Mouse (Mus musculus) limb, embryonic 15.5 days (tissue): ENCODE data around the gene Gm9046. TPM values are rescaled to one million over a fixed set of nuclear protein-coding genes. Genes with fewer than 3 reads are reported as not detected.

Experiments
- polyA plus RNA-seq: library from polyadenylated mRNA; unstranded; fragments of >200 nt; fragmentation: Nextera tagmentation; extraction: Ambion mirVana; gene quantifications from 2 replicates; pipeline ENCODE4 v1.2.1, GENCODE M21; 2015

Gm9046 gene
- polyA plus RNA-seq, 1 experiment from 2014 or later: not detected

Other genes with a start within 250 kb of the Gm9046 start
- gene Mdm1, start 201.4 kb downstream of the Gm9046 start, polyA plus RNA-seq: 20.7 and 21.3 TPM in 2 replicates
- not detected in 2 replicates for gene Il22, start 138.3 kb downstream of the Gm9046 start, polyA plus RNA-seq
- not detected in 2 replicates for gene Gm32717, start 102.5 kb downstream of the Gm9046 start, polyA plus RNA-seq
- gene Gm32802, start 84.6 kb downstream of the Gm9046 start, polyA plus RNA-seq: not detected in 2 replicates
- gene Iltifb, start 48.2 kb downstream of the Gm9046 start, polyA plus RNA-seq: not detected in 2 replicates
- gene Gm9040, start 16.3 kb downstream of the Gm9046 start, polyA plus RNA-seq: not detected in 2 replicates
- not detected in 2 replicates for gene Gm9044, start 10.8 kb downstream of the Gm9046 start, polyA plus RNA-seq
- gene Gm9045, start 5.4 kb downstream of the Gm9046 start, polyA plus RNA-seq: 0.06 and 0.09 TPM in 2 replicates
- not detected in 2 replicates for gene Gm9048, start 5.4 kb upstream of the Gm9046 start, polyA plus RNA-seq
- gene Gm9049, start 10.8 kb upstream of the Gm9046 start, polyA plus RNA-seq: 0.06 and 0.09 TPM in 2 replicates
- gene Ifng, start 97.8 kb upstream of the Gm9046 start, polyA plus RNA-seq: not detected in 2 replicates